Mouse (Mus musculus) lung, adult 2 months (tissue): ENCODE data around the gene Ppp1r14d.

Experiments
- CTCF ChIP-seq: fragments of 200-500 bp; IDR thresholded peaks from 2 replicates; pipeline ENCODE4 v1.5.1; 2011; ENCODE audit warnings: mild to moderate bottlenecking, low read length, control low read depth; ENCODE audit not compliant: insufficient read depth
- POLR2A ChIP-seq: fragments of 200-500 bp; IDR thresholded peaks from 2 replicates; pipeline ENCODE4 v1.6.1; 2011; ENCODE audit warnings: low read depth, mild to moderate bottlenecking, control low read depth, low read length, borderline replicate concordance; ENCODE audit errors: extremely low read depth

DNA sequence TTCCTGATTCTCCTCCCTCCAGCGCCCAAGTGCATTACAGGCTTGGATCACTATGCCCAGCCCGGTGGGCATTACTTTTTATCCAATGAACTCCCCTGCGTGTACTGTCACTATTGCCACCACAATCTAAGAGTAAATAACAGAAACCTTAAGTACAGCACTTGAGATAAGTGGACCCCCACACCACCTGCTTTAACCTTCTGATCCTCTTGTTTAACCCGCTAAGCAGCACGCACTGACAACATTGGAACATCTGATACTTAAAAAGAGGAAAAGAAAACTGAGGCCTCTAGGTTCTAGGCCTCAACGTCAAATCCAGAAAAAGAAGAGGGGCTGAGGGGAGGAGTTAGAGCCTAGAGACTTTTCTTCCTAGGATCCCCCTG, 21.8 kb downstream of the Ppp1r14d start:
- TF ChIP-seq POLR2A (no peak), CTCF (no peak)
